Mouse (Mus musculus): ENCODE data around the gene Plxnc1. TPM values are rescaled to one million over a fixed set of nuclear protein-coding genes. Genes with fewer than 3 reads are reported as not detected.

Plxnc1 gene
- polyA plus RNA-seq, 1 experiment: 15.8 TPM

GRCm38 (mm10) chr10:94807323-94807722 lies 137.3 kb downstream of the Plxnc1 start:
- TF ChIP-seq CTCF (IDR thresholded peaks at IDR 0.05; ENCODE audit: extremely low read depth, insufficient read depth, insufficient read length, insufficient replicate concordance) (no peak), POLR2A (IDR thresholded peaks at IDR 0.05; ENCODE audit: low read depth, low read length) (no peak)
- WGBS: 87% methylated on average over 7 of the region's 7 CpGs
- no peaks in the 10 kb centered on the region for H3K4me1 ChIP-seq (ENCODE audit: control insufficient read depth, insufficient read depth, insufficient read length)
- H3K36me3 ChIP-seq (ENCODE audit: control insufficient read depth, insufficient read depth, low read length): peaks cover 3% of the 10 kb centered on the region; the same call in 1 of the 2 replicates
- H3K27me3 ChIP-seq (ENCODE audit: control insufficient read depth, insufficient read depth, low read length): no peaks in the 10 kb centered on the region
- no peak overlapping the region for H3K27ac ChIP-seq (ENCODE audit: insufficient read depth, low read length)
- no peak for DNase-seq (ENCODE audit: low read depth in 1 of 2, low spot score in 2 of 2)
- H3K4me3 ChIP-seq (ENCODE audit: extremely low read depth, insufficient read depth, insufficient read length): no peak overlapping the region

GRCm38 (mm10) chr10:94804909-94805220 lies 139.8 kb downstream of the Plxnc1 start:
- WGBS: 87% methylated on average over 1 of the region's 1 CpGs
- no peak overlapping the region for H3K27ac ChIP-seq (ENCODE audit: insufficient read depth, low read length)

GRCm38 (mm10) chr10:94804029-94804908 lies 140.4 kb downstream of the Plxnc1 start:
- Histone ChIP-seq H3K36me3 (ENCODE audit: control insufficient read depth, insufficient read depth, low read length) (peaks cover 7% of the 10 kb centered on the region), H3K27ac (ENCODE audit: insufficient read depth, low read length) (no peak overlapping the region), H3K4me1 (ENCODE audit: control insufficient read depth, insufficient read depth, insufficient read length) (no peaks in the 10 kb centered on the region)

More at GRCm38 (mm10) chr10:94804909-94805220, 139.8 kb downstream of the Plxnc1 start:
- Histone ChIP-seq H3K4me3 (ENCODE audit: extremely low read depth, insufficient read depth, insufficient read length) (no peak overlapping the region), H3K27me3 (ENCODE audit: control insufficient read depth, insufficient read depth, low read length) (no peaks in the 10 kb centered on the region), H3K36me3 (ENCODE audit: control insufficient read depth, insufficient read depth, low read length) (peaks cover 5% of the 10 kb centered on the region), H3K4me1 (ENCODE audit: control insufficient read depth, insufficient read depth, insufficient read length) (no peaks in the 10 kb centered on the region)
- DNase-seq (ENCODE audit: low read depth in 1 of 2, low spot score in 2 of 2): no peak
- TF ChIP-seq CTCF (IDR thresholded peaks at IDR 0.05; ENCODE audit: extremely low read depth, insufficient read depth, insufficient read length, insufficient replicate concordance) (no peak), POLR2A (IDR thresholded peaks at IDR 0.05; ENCODE audit: low read depth, low read length) (no peak)

GRCm38 (mm10) chr10:94800677-94801354 lies 143.8 kb downstream of the Plxnc1 start:
- TF ChIP-seq POLR2A (IDR thresholded peaks at IDR 0.05; ENCODE audit: low read depth, low read length) (no peak), CTCF (IDR thresholded peaks at IDR 0.05; ENCODE audit: extremely low read depth, insufficient read depth, insufficient read length, insufficient replicate concordance) (no peak)
- Histone ChIP-seq H3K36me3 (ENCODE audit: control insufficient read depth, insufficient read depth, low read length) (peaks cover 25% of the 10 kb centered on the region), H3K4me3 (ENCODE audit: extremely low read depth, insufficient read depth, insufficient read length) (no peak overlapping the region), H3K27me3 (ENCODE audit: control insufficient read depth, insufficient read depth, low read length) (no peaks in the 10 kb centered on the region), H3K27ac (ENCODE audit: insufficient read depth, low read length) (no peak overlapping the region), H3K4me1 (ENCODE audit: control insufficient read depth, insufficient read depth, insufficient read length) (no peaks in the 10 kb centered on the region)
- DNase-seq (ENCODE audit: low read depth in 1 of 2, low spot score in 2 of 2): no peak
- WGBS: 70% methylated on average over 7 of the region's 7 CpGs

More at GRCm38 (mm10) chr10:94804029-94804908, 140.4 kb downstream of the Plxnc1 start:
- H3K4me3 ChIP-seq (ENCODE audit: extremely low read depth, insufficient read depth, insufficient read length): no peak overlapping the region
- TF ChIP-seq POLR2A (IDR thresholded peaks at IDR 0.05; ENCODE audit: low read depth, low read length) (no peak), CTCF (IDR thresholded peaks at IDR 0.05; ENCODE audit: extremely low read depth, insufficient read depth, insufficient read length, insufficient replicate concordance) (no peak)
- no peaks in the 10 kb centered on the region for H3K27me3 ChIP-seq (ENCODE audit: control insufficient read depth, insufficient read depth, low read length)
- 78% methylated on average over 10 of the region's 10 CpGs for WGBS
- DNase-seq (ENCODE audit: low read depth in 1 of 2, low spot score in 2 of 2): no peak

GRCm38 (mm10) chr10:94799485-94800239 lies 145.0 kb downstream of the Plxnc1 start:
- DNase-seq (ENCODE audit: low read depth in 1 of 2, low spot score in 2 of 2): no peak
- peaks cover 25% of the 10 kb centered on the region for H3K36me3 ChIP-seq (ENCODE audit: control insufficient read depth, insufficient read depth, low read length)
- WGBS: 89% methylated on average over 2 of the region's 2 CpGs
- no peak overlapping the region for H3K4me3 ChIP-seq (ENCODE audit: extremely low read depth, insufficient read depth, insufficient read length)
- H3K27me3 ChIP-seq (ENCODE audit: control insufficient read depth, insufficient read depth, low read length): no peaks in the 10 kb centered on the region
- no peak for TF ChIP-seq CTCF (IDR thresholded peaks at IDR 0.05; ENCODE audit: extremely low read depth, insufficient read depth, insufficient read length, insufficient replicate concordance)
- TF ChIP-seq POLR2A (IDR thresholded peaks at IDR 0.05; ENCODE audit: low read depth, low read length): no peak
- H3K4me1 ChIP-seq (ENCODE audit: control insufficient read depth, insufficient read depth, insufficient read length): no peaks in the 10 kb centered on the region
- H3K27ac ChIP-seq (ENCODE audit: insufficient read depth, low read length): no peak overlapping the region

GRCm38 (mm10) chr10:94798128-94798527 lies 146.5 kb downstream of the Plxnc1 start:
- TF ChIP-seq CTCF (IDR thresholded peaks at IDR 0.05; ENCODE audit: extremely low read depth, insufficient read depth, insufficient read length, insufficient replicate concordance) (no peak), POLR2A (IDR thresholded peaks at IDR 0.05; ENCODE audit: low read depth, low read length) (no peak)
- H3K4me1 ChIP-seq (ENCODE audit: control insufficient read depth, insufficient read depth, insufficient read length): no peaks in the 10 kb centered on the region

More at GRCm38 (mm10) chr10:94798128-94798527, 146.5 kb downstream of the Plxnc1 start:
- no peak overlapping the region for H3K27ac ChIP-seq (ENCODE audit: insufficient read depth, low read length)
- no peak for DNase-seq (ENCODE audit: low read depth in 1 of 2, low spot score in 2 of 2)
- no peak overlapping the region for H3K4me3 ChIP-seq (ENCODE audit: extremely low read depth, insufficient read depth, insufficient read length)
- no peaks in the 10 kb centered on the region for H3K27me3 ChIP-seq (ENCODE audit: control insufficient read depth, insufficient read depth, low read length)
- H3K36me3 ChIP-seq (ENCODE audit: control insufficient read depth, insufficient read depth, low read length): peaks cover 31% of the 10 kb centered on the region
- 86% methylated on average over 5 of the region's 5 CpGs for WGBS

Measured in spleen, adult 2 months (tissue).